Mouse (Mus musculus) thymus, adult 18-20 months (tissue): ENCODE data around the gene Dsp.

Experiments used
- DNase-seq, 2 experiments: peaks; one replicate each; pipeline ENCODE4 v3.0.0; 2022; ENCODE audit warnings: mixed read lengths in 2 of 2

Dsp gene

DNA sequence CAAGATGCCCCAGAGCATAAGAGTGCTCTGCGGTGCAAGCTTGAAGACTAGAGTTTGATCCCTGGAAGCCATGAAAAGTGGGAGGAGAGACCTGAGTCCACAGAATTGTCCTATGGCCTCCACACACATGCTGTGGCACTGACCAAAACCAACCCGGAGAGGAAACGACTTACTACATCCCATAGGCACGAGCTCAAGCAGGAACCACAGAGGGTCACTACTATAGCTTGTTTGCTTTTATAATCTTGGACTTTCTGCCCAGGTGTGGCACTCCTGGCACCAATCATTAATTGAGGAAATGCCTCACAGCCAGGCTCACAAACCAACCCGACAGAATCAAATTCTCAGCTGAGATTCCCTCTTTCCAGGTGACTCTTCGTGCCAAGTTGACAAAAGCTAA is 50.3 kb downstream of the Dsp start:
- no peak for DNase-seq

DNA sequence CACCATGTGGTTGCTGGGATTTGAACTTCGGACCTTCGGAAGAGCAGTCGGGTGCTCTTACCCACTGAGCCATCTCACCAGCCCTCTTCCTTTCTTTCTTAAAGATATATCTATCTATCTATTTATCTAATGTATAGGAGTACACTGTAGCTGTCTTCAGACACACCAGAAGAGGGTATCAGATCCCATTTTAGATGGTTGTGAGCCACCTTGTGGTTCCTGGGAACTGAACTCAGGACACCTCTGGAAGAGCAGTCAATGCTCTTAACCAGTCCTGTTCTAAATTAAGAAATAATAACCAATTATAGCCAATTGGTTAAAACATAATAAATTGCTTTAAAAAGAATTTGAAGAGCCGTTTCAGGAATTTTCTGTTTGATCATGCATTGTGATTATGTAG is 53.1 kb downstream of the Dsp start:
- no peak for DNase-seq

DNA sequence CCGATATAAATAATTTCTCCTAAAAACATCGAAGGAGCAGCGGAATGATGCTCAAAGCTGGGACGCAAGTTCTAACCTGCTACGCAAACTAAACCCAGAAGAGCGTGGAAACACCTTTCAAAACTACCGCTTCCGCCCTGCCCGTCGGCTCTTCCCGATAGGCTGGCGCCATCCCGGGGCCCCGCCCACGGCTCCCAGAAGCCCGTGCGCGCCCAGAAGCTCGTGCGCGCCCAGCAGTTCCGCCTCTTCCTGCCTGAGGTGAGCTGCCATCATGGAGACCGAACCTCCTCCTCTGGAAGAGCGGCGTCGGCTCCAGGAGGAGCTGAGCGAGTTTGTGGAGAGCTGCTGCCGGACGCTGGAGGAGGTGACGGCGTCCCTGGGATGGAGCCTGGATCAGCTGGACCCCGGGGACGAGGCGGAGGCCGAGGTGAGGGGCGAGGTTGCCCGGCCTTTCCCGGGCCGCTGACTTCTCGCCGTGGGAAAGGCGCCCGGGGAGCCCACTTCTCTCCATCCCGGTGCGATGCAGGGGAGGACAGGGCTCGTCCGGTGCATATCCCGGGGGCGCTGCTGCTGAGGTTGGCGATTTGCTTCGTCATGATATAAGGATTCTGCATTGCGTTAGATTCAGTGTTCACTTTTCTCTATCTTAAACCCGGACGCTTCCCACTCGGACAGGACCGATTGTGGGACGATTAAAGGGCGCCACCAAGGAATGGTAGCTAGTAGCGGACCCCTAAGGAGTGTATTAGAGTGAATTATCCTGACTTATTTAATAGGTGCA is 53.8 kb downstream of the Dsp start, which contains the start of gene Snrnp48:
Gene Snrnp48, plus strand, starts transcription at position 237 of the 781 bp plus-strand sequence.
- peak; percentile 79 to 82 for DNase-seq

DNA sequence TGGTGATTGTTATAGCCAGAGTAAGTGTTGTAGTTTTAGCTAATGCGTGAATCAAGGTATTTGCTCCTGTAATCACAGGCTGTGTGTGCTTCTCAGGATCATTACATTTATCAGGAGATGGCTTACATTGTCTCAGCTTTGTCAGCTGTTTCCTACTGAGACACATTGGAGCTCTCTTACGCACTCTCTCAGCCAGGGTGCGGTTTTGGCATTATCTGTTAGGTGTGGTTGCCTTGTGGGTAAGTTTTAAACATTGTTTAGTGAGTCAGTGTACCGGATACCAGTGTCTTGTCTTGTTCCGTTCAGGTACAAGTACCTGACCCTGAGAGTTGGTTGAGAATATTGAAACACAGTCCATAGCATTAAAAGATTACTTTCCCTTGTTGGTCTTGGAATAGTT is 60.0 kb downstream of the Dsp start:
- DNase-seq, result no peak

DNA sequence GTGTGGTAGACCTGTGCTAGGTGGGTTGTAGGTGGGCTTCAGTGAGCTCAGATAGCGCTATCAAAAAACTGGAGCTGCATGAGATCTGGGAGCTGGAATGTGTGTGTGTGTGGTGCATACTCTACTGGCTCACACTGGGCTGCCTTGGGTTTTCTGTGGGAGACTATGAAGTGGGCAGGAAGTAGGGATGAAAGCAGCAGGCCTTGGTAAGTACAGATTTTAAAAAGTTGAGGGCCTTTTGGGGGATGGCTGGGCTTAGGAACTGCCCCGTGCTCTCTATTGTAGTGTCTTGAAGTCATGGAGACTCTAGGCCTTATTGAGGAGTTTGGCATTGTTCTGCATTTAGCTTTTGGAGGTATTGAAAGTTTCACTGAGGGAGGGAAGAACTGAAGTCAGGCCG is 67.6 kb downstream of the Dsp start:
- no peak for DNase-seq

DNA sequence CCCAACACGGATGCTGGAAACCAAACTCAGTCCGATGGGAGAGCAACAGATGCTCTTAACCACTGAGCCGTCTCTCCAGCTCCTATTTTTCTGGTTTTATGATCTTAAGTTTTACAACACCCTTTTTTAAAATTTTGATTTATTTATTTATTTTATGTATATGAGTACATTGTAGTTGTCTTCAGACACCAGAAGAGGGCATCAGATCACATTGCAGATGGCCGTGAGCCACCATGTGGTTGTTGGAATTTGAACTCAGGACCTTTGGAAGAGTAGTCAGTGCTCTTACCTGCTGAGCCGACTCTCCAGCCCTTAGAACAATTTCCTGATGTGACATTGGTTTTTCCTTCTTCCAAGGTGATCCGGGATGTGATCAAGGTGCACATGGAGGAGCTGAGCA is 69.2 kb downstream of the Dsp start:
- DNase-seq, result no peak

DNA sequence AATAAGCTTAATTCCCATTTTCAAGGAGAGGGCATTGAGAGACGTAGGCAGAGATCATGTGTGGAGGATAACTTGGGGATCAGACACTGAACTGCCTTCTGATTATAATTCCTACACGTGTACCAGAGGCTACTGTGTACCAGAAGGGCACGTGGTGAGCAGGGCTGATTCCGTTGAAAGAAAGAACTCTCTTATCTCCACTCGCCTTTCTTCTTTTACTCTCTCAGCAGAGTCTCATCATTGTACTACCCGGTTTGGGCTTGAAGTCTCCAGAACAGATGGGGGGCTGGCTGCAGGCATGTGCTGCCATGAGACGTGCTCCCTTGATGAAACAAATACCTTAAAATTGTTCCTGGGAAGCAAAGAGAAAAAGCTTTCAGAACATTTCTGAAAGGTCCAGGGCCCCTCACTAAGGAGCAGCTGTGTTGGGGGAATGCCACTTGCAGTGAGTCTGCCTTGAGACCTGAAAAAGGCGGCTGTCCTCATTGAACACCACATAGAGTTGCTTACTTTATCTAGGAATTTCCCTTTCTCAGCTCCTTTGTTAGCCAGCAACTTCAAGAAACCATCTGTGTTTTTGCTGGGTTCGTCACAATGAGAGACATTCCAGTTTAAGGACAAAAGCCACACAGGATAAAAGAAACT is 79.2 kb downstream of the Dsp start:
- DNase-seq, result no peak

DNA sequence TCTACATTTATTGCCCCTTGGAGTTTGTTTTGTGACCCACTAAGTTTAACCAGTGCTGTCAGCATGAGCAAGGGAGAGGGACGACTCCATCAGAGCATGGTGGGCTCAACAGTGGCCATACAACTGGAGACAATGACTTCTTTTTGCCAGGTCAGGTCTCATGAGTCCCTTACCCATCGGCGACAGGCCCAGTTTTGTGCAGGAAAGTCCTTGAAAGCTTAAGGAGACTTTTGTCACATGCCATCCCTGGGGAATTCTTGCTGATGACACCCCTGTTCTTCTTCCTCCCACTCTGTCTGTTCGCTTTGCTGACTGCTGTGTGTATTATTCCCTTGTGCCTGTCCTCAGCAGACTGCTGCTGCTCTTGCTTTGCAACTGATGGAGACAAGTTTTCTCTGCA is 81.3 kb downstream of the Dsp start:
- no peak for DNase-seq

DNA sequence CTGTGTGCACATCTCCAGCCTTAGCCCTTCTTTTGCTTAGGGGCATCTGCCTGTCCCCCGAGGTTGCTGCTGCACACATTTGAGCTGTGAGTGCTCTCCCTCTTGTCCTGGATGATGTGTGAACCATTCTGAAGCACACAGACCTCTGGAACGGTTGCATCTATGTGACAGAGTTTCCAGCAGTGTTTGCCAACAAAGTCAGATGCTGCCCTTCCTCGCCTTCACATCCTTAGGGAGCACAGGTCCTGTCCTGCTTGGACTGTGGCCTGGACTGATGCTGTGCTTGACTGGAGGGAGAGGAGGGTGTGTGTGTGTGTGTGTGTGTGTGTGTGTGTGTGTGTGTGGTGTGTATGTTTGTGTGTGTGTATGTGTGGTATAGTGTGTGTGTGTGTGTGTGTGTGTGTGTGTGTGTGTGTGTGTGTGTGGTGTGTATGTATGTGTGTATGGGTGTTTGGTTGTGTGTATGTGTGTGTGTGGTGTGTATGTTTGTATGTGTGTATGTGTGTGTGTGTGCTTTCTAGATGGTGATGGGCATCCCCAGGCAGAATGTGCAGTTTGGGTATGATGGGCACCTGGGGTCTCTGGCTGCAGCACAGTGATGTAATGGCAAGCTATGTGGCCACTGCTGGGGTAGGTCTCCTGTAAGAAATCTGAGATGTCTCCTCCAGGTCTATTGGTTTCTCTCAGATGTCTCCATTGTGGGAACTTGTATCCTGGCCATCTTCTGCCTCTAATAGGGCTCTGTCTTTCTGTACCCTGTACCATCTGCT is 81.9 kb downstream of the Dsp start:
- no peak for DNase-seq

DNA sequence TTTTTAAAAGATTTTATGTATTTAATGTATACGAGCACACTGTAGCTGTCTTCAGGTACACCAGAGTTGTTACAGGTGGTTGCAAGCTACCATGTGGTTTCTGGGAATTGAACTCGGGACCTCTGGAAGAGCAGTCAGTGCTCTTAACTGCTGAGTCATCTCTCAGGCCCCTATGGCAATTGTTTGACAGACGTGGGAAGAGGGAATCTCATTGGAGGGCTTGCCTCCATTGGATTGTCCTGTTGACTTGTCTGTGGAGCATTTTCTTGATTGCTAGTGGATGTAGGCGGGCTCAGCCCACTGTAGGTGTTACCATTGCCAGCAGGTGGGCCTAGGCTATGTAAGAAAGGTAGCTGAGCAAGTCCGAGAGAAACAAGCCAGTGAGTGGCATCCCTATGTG is 83.6 kb downstream of the Dsp start:
- DNase-seq, result no peak

DNA sequence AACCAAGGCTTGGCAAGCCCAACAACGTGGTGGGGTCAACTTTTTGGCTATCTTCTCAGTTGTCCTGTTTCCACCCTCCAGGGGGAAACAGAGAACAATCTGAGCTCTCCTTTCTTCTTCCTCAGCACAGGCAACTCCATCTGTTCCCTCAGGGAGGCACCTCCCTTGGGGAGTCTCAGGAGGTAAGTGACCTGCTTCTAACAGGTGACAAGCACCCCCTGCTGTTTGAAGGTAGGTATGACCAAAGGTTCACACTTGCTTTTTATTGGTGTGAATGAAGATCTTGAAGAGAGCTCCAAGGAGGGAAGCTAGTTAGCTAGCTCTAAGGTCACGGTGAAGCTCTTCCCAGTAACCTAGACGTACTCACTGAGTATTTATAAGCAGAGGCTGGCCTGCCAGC is 84.3 kb downstream of the Dsp start:
- no peak for DNase-seq

DNA sequence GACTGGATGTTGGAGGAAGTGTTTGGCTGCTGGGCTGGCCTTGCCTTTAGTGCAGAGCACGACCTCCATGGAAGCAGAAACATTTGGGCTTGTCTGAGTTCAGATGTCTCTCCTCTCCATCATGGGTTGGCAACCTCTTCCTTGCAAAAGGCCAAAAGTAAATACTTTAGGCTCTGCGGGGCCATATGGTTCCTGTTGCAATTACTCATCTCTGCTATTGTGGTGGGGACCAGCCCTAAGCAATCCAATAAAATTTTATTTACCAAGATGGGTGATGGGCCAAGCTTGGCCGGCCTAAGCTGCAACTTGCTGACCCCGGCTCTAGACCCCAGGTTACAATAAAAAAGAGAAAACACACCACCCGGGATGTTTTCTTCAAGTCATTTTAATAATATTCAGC is 97.1 kb downstream of the Dsp start:
- no peak for DNase-seq
